Mouse (Mus musculus): ENCODE data around the gene Rbfox3.

GRCm38 (mm10) chr11:118655833-118656232 lies 255.6 kb downstream of the Rbfox3 start:
- TF ChIP-seq CTCF (IDR thresholded peaks at IDR 0.05; ENCODE audit: extremely low read depth, insufficient read depth, insufficient read length, insufficient replicate concordance) = no peak
- TF ChIP-seq POLR2A (IDR thresholded peaks at IDR 0.05; ENCODE audit: low read depth, low read length) = no peak
